Mouse (Mus musculus) heart, embryonic 10.5 days (tissue): ENCODE data around the gene Icam2. TPM values are rescaled to one million over a fixed set of nuclear protein-coding genes. Genes with fewer than 3 reads are reported as not detected.
A peak's percentile ranks its signal among the peaks of the same experiment; 100 is the strongest.
"Not testable (repeated sequence)": the region's sequence is repeated elsewhere in the genome, so short reads cannot be mapped to it uniquely, and the experiment has no call there.

Experiments used
- DNase-seq: peaks from one replicate; pipeline ENCODE4 v3.0.0-alpha.2; 2017; ENCODE audit warnings: low spot score
- H3K27ac ChIP-seq: fragments of 300-500 bp; sonication (generic); 2 replicates; pipeline ENCODE4 v1.5.1; 2016; ENCODE audit warnings: mild to moderate bottlenecking
- H3K27me3 ChIP-seq: fragments of 300-500 bp; sonication (generic); 2 replicates; pipeline ENCODE4 v1.6.1; 2016; ENCODE audit warnings: mild to moderate bottlenecking; ENCODE audit not compliant: poor library complexity, insufficient read depth, severe bottlenecking
- H3K36me3 ChIP-seq: fragments of 300-500 bp; sonication (generic); 2 replicates; pipeline ENCODE4 v1.6.1; 2016; ENCODE audit warnings: mild to moderate bottlenecking, moderate library complexity
- H3K4me1 ChIP-seq: fragments of 300-500 bp; sonication (generic); 2 replicates; pipeline ENCODE4 v1.6.1; 2016; ENCODE audit warnings: mild to moderate bottlenecking
- H3K4me3 ChIP-seq: fragments of 300-500 bp; sonication (generic); 2 replicates; pipeline ENCODE4 v1.5.1; 2016; ENCODE audit warnings: mild to moderate bottlenecking, moderate library complexity
- H3K9me3 ChIP-seq: fragments of 300-500 bp; sonication (generic); 2 replicates; pipeline ENCODE4 v1.6.1; 2016; ENCODE audit warnings: mild to moderate bottlenecking, moderate library complexity
- WGBS: fragments of 180-500 bp; shearing (Covaris S2); methylation state at CpG from one replicate; pipeline ENCODE4 v1.1.7; 2016; 5-methylcytosine and 5-hydroxymethylcytosine counted together
- polyA plus RNA-seq: library from polyadenylated mRNA; unstranded; fragments of >200 nt; fragmentation: Nextera tagmentation; extraction: Ambion mirVana; gene quantifications from 2 replicates; pipeline ENCODE4 v1.2.1, GENCODE M21; 2016

Icam2 gene
- polyA plus RNA-seq, 1 experiment from 2014 or later: 58.8 TPM

GRCm38 (mm10) chr11:106412641-106413360, 24.9 kb upstream of the Icam2 start:
- no peak for DNase-seq
- H3K9me3 ChIP-seq: no peaks in the 10 kb centered on the region
- no peak overlapping the region for H3K27ac ChIP-seq
- H3K36me3 ChIP-seq: peaks cover 32% of the 10 kb centered on the region
- WGBS: 89% methylated on average over 3 of the region's 3 CpGs
- no peaks in the 10 kb centered on the region for H3K27me3 ChIP-seq
- H3K4me3 ChIP-seq: no peak overlapping the region
- H3K4me1 ChIP-seq: peaks cover 18% of the 10 kb centered on the region

- no peak overlapping the region for H3K4me3 ChIP-seq
- H3K9me3 ChIP-seq: no peaks in the 10 kb centered on the region
- H3K27ac ChIP-seq: no peak overlapping the region
- WGBS: 75% methylated on average over 2 of the region's 2 CpGs
- H3K4me1 ChIP-seq: peaks cover 12% of the 10 kb centered on the region; the same call in 1 of the 2 replicates
- no peaks in the 10 kb centered on the region for H3K27me3 ChIP-seq
- H3K36me3 ChIP-seq: peaks cover 45% of the 10 kb centered on the region
- DNase-seq: no peak
These were observed 23.3 kb upstream of the Icam2 start for GRCm38 (mm10) chr11:106411157-106411556.

- no peak for DNase-seq
- H3K36me3 ChIP-seq: peaks cover 51% of the 10 kb centered on the region
- no peaks in the 10 kb centered on the region for H3K9me3 ChIP-seq
- 89% methylated on average over 3 of the region's 3 CpGs for WGBS
- peaks cover 8% of the 10 kb centered on the region; the same call in 1 of the 2 replicates for H3K4me1 ChIP-seq
- no peak overlapping the region for H3K27ac ChIP-seq
- H3K27me3 ChIP-seq: no peaks in the 10 kb centered on the region
- H3K4me3 ChIP-seq: no peak overlapping the region
These were observed 22.6 kb upstream of the Icam2 start for GRCm38 (mm10) chr11:106410507-106410906.

DNA sequence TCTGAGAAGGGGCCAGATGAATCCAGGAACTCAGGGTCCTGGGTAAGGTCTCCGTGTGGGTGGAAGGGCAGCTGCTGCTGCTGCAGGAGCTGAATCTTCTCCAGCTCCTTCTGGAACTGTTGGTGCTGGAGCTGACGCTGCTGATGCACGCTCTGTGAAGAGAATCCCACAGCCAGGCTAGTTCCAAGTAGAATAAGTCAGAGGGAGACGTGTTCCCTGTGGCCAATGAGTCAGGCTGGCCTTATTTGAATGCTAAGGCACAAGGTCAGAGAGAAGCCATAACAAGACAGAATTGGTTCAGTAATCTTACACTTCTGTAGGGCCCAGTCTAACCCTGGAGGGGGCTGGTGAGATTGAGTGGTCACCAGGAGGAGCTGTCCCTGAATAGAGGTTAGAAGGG, 22.1 kb upstream of the Icam2 start:
- Histone ChIP-seq H3K4me1 (peaks cover 8% of the 10 kb centered on the region; the same call in 1 of the 2 replicates), H3K4me3 (no peak overlapping the region), H3K27me3 (no peaks in the 10 kb centered on the region), H3K36me3 (peaks cover 53% of the 10 kb centered on the region), H3K27ac (0 out of 2 replicates have a peak overlapping the region, but pooled peaks have one; percentile 10), H3K9me3 (no peaks in the 10 kb centered on the region)
- WGBS: 71% methylated on average over 4 of the region's 4 CpGs
- no peak for DNase-seq

- H3K9me3 ChIP-seq: no peaks in the 10 kb centered on the region
- H3K36me3 ChIP-seq: peaks cover 43% of the 10 kb centered on the region
- H3K27ac ChIP-seq: no peak overlapping the region
- WGBS: 93% methylated on average over 8 of the region's 8 CpGs
- H3K4me1 ChIP-seq: 0 out of 2 replicates have a peak, but pooled peaks cover under 1% of the 10 kb centered on the region
- H3K4me3 ChIP-seq: no peak overlapping the region
- no peaks in the 10 kb centered on the region for H3K27me3 ChIP-seq
- no peak for DNase-seq
These were observed 10.6 kb upstream of the Icam2 start for GRCm38 (mm10) chr11:106398481-106398880.

GRCm38 (mm10) chr11:106397656-106398055, 9.8 kb upstream of the Icam2 start:
- DNase-seq: no peak
- Histone ChIP-seq H3K27ac (no peak overlapping the region), H3K27me3 (no peaks in the 10 kb centered on the region), H3K36me3 (peaks cover 35% of the 10 kb centered on the region), H3K4me1 (peaks cover 5% of the 10 kb centered on the region; the same call in 1 of the 2 replicates), H3K4me3 (no peak overlapping the region), H3K9me3 (no peaks in the 10 kb centered on the region)
- 79% methylated on average over 3 of the region's 3 CpGs for WGBS

GRCm38 (mm10) chr11:106394055-106394454, 6.2 kb upstream of the Icam2 start:
- H3K36me3 ChIP-seq: peaks cover 18% of the 10 kb centered on the region
- not testable (repeated sequence) for H3K4me1 ChIP-seq, H3K27ac ChIP-seq, H3K9me3 ChIP-seq, H3K4me3 ChIP-seq, H3K27me3 ChIP-seq, DNase-seq
- WGBS: 56% methylated on average over 2 of the region's 2 CpGs

DNA sequence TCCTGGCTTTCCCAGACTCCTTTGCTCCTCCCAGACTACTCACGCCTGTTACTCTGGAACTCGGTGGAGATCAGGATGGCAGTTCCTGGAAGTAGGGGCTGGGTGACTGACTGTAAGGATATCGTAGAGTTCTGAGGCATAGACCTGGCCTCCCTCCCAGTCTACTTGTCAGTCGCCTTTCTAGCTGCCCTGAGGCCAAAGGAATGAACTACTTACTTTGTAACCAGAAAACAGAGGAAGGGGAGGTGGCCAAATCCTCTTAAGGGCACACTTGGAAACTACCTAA, 5.4 kb upstream of the Icam2 start:
- Histone ChIP-seq H3K27ac (no peak overlapping the region), H3K4me1 (peaks cover 9% of the 10 kb centered on the region; the same call in 1 of the 2 replicates), H3K4me3 (no peak overlapping the region), H3K36me3 (peaks cover 11% of the 10 kb centered on the region), H3K27me3 (no peaks in the 10 kb centered on the region), H3K9me3 (no peaks in the 10 kb centered on the region)
- WGBS: 66% methylated on average over 4 of the region's 4 CpGs
- no peak for DNase-seq

- Histone ChIP-seq H3K4me1 (peaks cover 9% of the 10 kb centered on the region; the same call in 1 of the 2 replicates), H3K36me3 (peaks cover 5% of the 10 kb centered on the region; the same call in 1 of the 2 replicates), H3K27ac (no peak overlapping the region), H3K27me3 (no peaks in the 10 kb centered on the region), H3K9me3 (no peaks in the 10 kb centered on the region), H3K4me3 (no peak overlapping the region)
- WGBS: 64% methylated on average over 7 of the region's 7 CpGs
- no peak for DNase-seq
These were observed 4.9 kb upstream of the Icam2 start for GRCm38 (mm10) chr11:106392597-106393330.

DNA sequence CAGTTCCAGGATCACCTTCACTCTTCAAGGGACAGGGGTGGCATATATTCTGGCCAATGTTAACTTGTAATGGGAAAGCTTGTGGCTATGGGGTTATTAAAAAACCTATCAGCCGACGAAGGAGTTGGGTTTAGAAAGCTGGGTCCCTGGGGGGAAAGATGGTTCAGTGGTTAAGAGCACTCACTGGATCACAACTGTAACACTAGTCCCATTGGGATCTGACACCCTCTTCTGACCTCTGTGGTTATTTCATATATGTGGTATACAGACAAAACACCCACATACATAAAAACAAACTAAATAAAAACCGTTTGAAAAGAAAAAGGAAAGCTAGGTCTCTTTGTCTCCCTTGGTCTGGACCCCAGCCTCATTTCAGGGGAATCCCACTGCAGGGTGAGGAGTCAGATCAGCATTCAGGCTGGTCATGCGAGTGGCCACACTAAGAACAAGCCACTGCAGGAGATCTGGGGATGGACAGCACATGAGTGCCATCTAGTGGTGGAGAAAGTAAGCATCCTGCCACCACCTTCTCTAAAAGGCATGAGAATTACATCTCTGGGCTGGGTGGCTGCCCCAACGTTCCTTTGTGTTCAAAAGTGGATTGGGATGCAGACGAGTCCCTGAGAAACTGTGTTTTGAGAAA, 3.8 kb upstream of the Icam2 start:
- Histone ChIP-seq H3K9me3 (no peaks in the 10 kb centered on the region), H3K4me1 (peaks cover 9% of the 10 kb centered on the region; the same call in 1 of the 2 replicates), H3K27ac (no peak overlapping the region), H3K4me3 (no peak overlapping the region), H3K36me3 (0 out of 2 replicates have a peak, but pooled peaks cover 4% of the 10 kb centered on the region), H3K27me3 (no peaks in the 10 kb centered on the region)
- 32% methylated on average over 6 of the region's 6 CpGs for WGBS
- peak; percentile 84 for DNase-seq

- no peak for DNase-seq
- Histone ChIP-seq H3K36me3 (0 out of 2 replicates have a peak, but pooled peaks cover 4% of the 10 kb centered on the region), H3K27me3 (no peaks in the 10 kb centered on the region), H3K27ac (no peak overlapping the region), H3K9me3 (no peaks in the 10 kb centered on the region), H3K4me1 (peaks cover 9% of the 10 kb centered on the region; the same call in 1 of the 2 replicates), H3K4me3 (no peak overlapping the region)
- 57% methylated on average over 3 of the region's 3 CpGs for WGBS
These were observed 2.9 kb upstream of the Icam2 start for GRCm38 (mm10) chr11:106390757-106391156.

DNA sequence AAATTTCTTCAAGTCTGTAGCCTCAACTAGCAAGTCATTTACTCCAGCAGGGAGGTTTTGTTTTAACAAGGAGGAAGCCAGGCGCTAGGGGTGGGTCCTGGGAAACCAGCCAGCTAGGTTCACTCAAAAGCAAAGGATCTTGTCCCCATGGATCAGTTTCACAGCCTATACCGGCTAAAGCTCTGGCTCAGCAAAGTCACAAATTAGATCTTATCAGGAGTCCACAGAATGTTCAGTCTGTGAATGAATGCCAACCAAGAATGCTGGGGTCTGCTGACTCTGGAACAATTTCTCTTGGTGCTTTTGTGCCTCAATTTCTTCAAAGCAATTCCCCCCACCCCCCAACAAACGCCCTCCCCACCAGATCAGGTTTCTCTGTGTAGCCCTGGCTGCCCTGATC, 1.7 kb upstream of the Icam2 start:
- no peak for DNase-seq
- H3K27ac ChIP-seq: no peak overlapping the region
- no peaks in the 10 kb centered on the region for H3K9me3 ChIP-seq
- WGBS: 24% methylated on average over 3 of the region's 3 CpGs
- H3K27me3 ChIP-seq: no peaks in the 10 kb centered on the region
- H3K4me1 ChIP-seq: peaks cover 9% of the 10 kb centered on the region; the same call in 1 of the 2 replicates
- 0 out of 2 replicates have a peak, but pooled peaks cover 4% of the 10 kb centered on the region for H3K36me3 ChIP-seq
- no peak overlapping the region for H3K4me3 ChIP-seq

DNA sequence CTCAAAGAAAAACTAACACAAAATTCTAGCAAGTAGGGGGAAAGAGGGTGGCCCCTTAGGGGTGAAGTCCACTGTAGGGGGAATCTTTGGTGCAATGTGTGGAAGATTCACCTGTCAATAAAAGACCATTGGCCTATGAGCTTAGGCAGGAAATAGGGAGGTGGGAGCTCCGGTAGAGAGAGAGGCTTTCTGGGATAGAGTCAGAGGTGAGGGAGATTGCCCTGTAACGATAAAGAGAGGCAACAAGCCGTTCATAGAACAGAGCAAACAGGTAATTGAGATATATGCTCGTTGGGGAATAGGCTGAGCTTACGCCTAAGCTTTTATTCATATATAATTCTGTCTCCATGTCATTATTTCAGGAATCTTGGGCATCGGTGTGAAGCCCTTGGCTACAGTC, 855 bp downstream of the Icam2 start:
- Histone ChIP-seq H3K9me3 (no peaks in the 10 kb centered on the region), H3K4me3 (no peak overlapping the region), H3K36me3 (no peaks in the 10 kb centered on the region), H3K4me1 (0 out of 2 replicates have a peak, but pooled peaks cover 16% of the 10 kb centered on the region), H3K27me3 (no peaks in the 10 kb centered on the region), H3K27ac (no peak overlapping the region)
- DNase-seq: no peak
- WGBS: 82% methylated on average over 6 of the region's 6 CpGs
